Mouse (Mus musculus): ENCODE results near the gene Spon1. TPM values are rescaled to one million over a fixed set of nuclear protein-coding genes. Genes with fewer than 3 reads are reported as not detected.

The Spon1 gene
- polyA plus RNA-seq, 1 experiment from 2014 or later: 3.2 TPM

DNA sequence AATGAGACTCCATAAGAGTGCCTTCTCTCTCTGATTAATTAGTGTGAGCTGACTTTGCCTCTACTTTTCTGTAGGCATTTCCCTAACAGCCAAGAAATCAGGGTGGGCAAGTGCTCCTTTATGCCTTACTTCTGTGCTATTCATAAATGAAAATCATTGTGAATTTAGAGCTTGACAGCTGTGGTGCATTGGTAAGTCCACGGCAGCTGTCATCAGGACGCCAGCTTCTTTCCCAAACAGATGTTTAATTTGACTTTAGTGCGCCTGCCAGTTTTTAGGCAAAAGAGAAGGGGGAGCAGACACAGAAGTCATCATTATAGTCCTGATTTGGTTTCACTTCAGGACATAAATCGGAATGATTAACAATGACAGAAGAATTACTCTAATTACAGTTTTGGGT lies 84.6 kb downstream of the Spon1 start:
- Histone ChIP-seq H3K4me1 (replicated peaks; ENCODE audit: control insufficient read depth, insufficient read depth, low read length) (no peaks in the 10 kb centered on the region), H3K36me3 (ENCODE audit: control insufficient read depth, insufficient read depth) (no peaks in the 10 kb centered on the region), H3K4me2 (replicated peaks; ENCODE audit: low read depth) (no peak overlapping the region)

DNA sequence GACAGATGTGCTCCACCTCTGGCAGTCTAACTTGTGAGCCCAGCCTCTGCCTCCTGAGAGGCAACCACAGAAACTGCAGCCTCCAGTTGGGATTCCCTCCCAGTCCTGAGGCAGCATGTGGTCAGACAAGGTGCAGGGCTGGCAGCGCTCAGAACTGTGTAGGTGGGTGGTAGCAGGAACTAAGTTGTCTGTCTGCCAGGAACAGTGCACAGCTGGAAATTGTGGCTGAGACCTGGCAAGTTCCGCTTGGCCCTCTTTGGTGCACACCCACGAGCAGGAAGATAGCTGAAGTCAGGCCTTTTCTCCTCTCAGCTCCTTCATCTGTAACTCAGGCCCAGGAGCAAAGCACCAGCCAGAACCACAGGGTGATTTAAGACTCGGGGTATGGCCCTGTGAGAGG lies 89.6 kb downstream of the Spon1 start:
- no peaks in the 10 kb centered on the region for H3K9me3 ChIP-seq (ENCODE audit: control insufficient read depth)
- H3K4me3 ChIP-seq (ENCODE audit: low read depth, low read length): no peak overlapping the region
- H3K4me2 ChIP-seq (replicated peaks; ENCODE audit: low read depth): no peak overlapping the region
- H3K27me3 ChIP-seq (replicated peaks; ENCODE audit: control insufficient read depth, insufficient read depth, low read length): no peaks in the 10 kb centered on the region
- no peaks in the 10 kb centered on the region for H3K36me3 ChIP-seq (ENCODE audit: control insufficient read depth, insufficient read depth)
- no peak for ATAC-seq
- H3K27ac ChIP-seq (ENCODE audit: low read depth, low read length): no peak overlapping the region
- H3K4me1 ChIP-seq (replicated peaks; ENCODE audit: control insufficient read depth, insufficient read depth, low read length): no peaks in the 10 kb centered on the region
- H3K9ac ChIP-seq (ENCODE audit: low read depth, low read length): no peak overlapping the region
- 75% methylated on average over 4 of the region's 4 CpGs for WGBS
- TF ChIP-seq CTCF (IDR thresholded peaks at IDR 0.05; ENCODE audit: low read depth): no peak

More for the DNA sequence above, 84.6 kb downstream of the Spon1 start:
- H3K9me3 ChIP-seq (ENCODE audit: control insufficient read depth): no peaks in the 10 kb centered on the region
- no peak overlapping the region for H3K27ac ChIP-seq (ENCODE audit: low read depth, low read length)
- H3K27me3 ChIP-seq (replicated peaks; ENCODE audit: control insufficient read depth, insufficient read depth, low read length): no peaks in the 10 kb centered on the region
- no peak for TF ChIP-seq CTCF (IDR thresholded peaks at IDR 0.05; ENCODE audit: low read depth)
- ATAC-seq: no peak
- no peak overlapping the region for H3K9ac ChIP-seq (ENCODE audit: low read depth, low read length)
- WGBS: 44% methylated on average over 4 of the region's 4 CpGs
- no peak overlapping the region for H3K4me3 ChIP-seq (ENCODE audit: low read depth, low read length)

DNA sequence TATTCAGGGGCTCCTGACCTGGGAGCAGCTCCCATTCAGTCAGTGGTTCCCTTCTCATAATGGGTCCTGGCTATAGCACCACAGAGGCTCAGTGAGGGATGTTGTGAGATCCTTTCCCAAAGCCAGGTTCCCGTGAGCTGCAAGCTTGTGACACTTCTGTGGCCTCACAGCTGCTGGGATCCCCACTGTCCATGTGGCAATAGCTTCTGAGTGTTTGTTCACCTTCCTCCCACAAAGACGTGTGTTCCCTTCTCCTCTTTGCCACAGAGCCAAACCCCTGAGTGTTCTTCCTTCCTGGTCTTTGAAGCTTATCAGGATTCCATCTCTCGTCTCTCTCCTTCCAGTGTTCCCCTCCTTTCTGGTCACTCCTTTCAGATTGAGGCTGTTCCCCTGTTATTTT lies 90.3 kb downstream of the Spon1 start:
- ATAC-seq: no peak
- H3K27me3 ChIP-seq (replicated peaks; ENCODE audit: control insufficient read depth, insufficient read depth, low read length): no peaks in the 10 kb centered on the region
- H3K4me1 ChIP-seq (replicated peaks; ENCODE audit: control insufficient read depth, insufficient read depth, low read length): no peaks in the 10 kb centered on the region
- H3K9me3 ChIP-seq (ENCODE audit: control insufficient read depth): no peaks in the 10 kb centered on the region
- H3K36me3 ChIP-seq (ENCODE audit: control insufficient read depth, insufficient read depth): no peaks in the 10 kb centered on the region
- 52% methylated on average over 3 of the region's 3 CpGs for WGBS
- no peak overlapping the region for H3K4me2 ChIP-seq (replicated peaks; ENCODE audit: low read depth)
- TF ChIP-seq CTCF (IDR thresholded peaks at IDR 0.05; ENCODE audit: low read depth): no peak
- H3K9ac ChIP-seq (ENCODE audit: low read depth, low read length): no peak overlapping the region
- no peak overlapping the region for H3K4me3 ChIP-seq (ENCODE audit: low read depth, low read length)
- no peak overlapping the region for H3K27ac ChIP-seq (ENCODE audit: low read depth, low read length)

DNA sequence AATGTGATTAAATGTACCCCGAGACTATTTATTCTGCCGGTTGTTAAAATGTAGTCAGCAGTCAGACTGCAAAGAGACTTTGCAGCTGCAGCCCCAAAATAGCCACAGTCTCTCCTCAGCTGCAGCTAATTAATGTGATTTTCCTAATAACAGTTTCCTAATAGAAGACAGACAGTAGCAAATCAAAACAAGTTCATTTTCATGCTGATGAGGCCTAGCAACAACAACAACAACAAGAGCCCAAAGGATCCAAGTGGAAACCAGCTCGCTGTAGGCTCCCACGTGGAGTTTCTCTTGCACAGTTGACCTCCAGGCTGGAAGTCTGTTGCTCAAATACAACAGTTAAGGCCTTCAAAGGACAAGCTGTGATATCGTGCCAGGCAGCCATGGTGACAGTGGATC lies 93.7 kb downstream of the Spon1 start:
- no peak overlapping the region for H3K4me2 ChIP-seq (replicated peaks; ENCODE audit: low read depth)
- TF ChIP-seq CTCF (IDR thresholded peaks at IDR 0.05; ENCODE audit: low read depth): no peak
- H3K36me3 ChIP-seq (ENCODE audit: control insufficient read depth, insufficient read depth): no peaks in the 10 kb centered on the region
- ATAC-seq: no peak
- no peak overlapping the region for H3K9ac ChIP-seq (ENCODE audit: low read depth, low read length)
- no peak overlapping the region for H3K27ac ChIP-seq (ENCODE audit: low read depth, low read length)
- H3K4me3 ChIP-seq (ENCODE audit: low read depth, low read length): no peak overlapping the region
- WGBS: 81% methylated on average over 5 of the region's 5 CpGs
- H3K9me3 ChIP-seq (ENCODE audit: control insufficient read depth): no peaks in the 10 kb centered on the region
- H3K27me3 ChIP-seq (replicated peaks; ENCODE audit: control insufficient read depth, insufficient read depth, low read length): no peaks in the 10 kb centered on the region
- no peaks in the 10 kb centered on the region for H3K4me1 ChIP-seq (replicated peaks; ENCODE audit: control insufficient read depth, insufficient read depth, low read length)

DNA sequence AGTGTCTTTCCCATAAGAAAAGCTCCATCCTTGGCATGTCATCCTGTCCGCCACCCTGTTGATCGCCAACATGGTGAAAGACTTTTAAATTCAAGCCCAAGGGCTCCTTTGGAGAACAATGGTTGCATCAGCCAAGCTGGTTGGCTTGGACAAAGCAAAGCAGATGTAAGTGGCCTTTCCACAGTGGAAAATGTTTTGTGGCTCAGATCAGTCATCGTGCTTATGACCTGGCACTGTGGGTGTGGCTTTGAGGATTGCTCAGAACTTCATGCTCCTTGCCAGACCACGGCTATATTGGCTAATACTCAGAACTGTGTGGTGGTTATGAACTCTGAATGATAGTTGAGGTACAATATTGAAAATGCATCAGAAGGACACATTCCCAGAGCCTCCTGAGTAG lies 96.2 kb downstream of the Spon1 start:
- WGBS: 90% methylated on average over 4 of the region's 4 CpGs
- no peak for ATAC-seq
- Histone ChIP-seq H3K27ac (ENCODE audit: low read depth, low read length) (no peak overlapping the region), H3K4me1 (replicated peaks; ENCODE audit: control insufficient read depth, insufficient read depth, low read length) (no peaks in the 10 kb centered on the region), H3K9ac (ENCODE audit: low read depth, low read length) (no peak overlapping the region), H3K4me2 (replicated peaks; ENCODE audit: low read depth) (no peak overlapping the region), H3K4me3 (ENCODE audit: low read depth, low read length) (no peak overlapping the region), H3K36me3 (ENCODE audit: control insufficient read depth, insufficient read depth) (no peaks in the 10 kb centered on the region), H3K27me3 (replicated peaks; ENCODE audit: control insufficient read depth, insufficient read depth, low read length) (no peaks in the 10 kb centered on the region), H3K9me3 (ENCODE audit: control insufficient read depth) (no peaks in the 10 kb centered on the region)
- no peak for TF ChIP-seq CTCF (IDR thresholded peaks at IDR 0.05; ENCODE audit: low read depth)

DNA sequence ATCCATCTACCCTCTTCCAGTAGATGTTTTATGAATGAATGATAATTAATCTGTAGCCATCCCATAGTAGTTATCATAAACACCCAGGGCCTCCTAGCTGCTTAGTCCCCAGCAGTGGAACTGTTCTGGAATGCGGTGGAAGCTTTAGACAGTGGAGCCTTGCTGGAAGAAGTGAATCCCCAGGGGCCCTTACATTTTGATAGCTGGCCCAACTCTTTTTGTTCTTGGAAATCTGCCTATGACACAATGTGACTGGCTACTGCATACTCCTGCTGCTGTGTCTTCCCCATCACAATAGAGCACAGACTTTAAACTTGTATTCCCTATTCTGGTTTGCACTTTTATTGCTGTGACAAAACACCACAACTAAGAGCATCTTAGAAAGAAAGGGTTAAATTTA lies 107.0 kb downstream of the Spon1 start:
- no peaks in the 10 kb centered on the region for H3K9me3 ChIP-seq (ENCODE audit: control insufficient read depth)
- H3K9ac ChIP-seq (ENCODE audit: low read depth, low read length): no peak overlapping the region
- WGBS: 85% methylated on average over 1 of the region's 1 CpGs
- TF ChIP-seq CTCF (IDR thresholded peaks at IDR 0.05; ENCODE audit: low read depth): no peak
- H3K4me2 ChIP-seq (replicated peaks; ENCODE audit: low read depth): no peak overlapping the region
- no peak overlapping the region for H3K27ac ChIP-seq (ENCODE audit: low read depth, low read length)
- H3K4me1 ChIP-seq (replicated peaks; ENCODE audit: control insufficient read depth, insufficient read depth, low read length): no peaks in the 10 kb centered on the region
- H3K36me3 ChIP-seq (ENCODE audit: control insufficient read depth, insufficient read depth): no peaks in the 10 kb centered on the region
- H3K4me3 ChIP-seq (ENCODE audit: low read depth, low read length): no peak overlapping the region
- no peak for ATAC-seq
- no peaks in the 10 kb centered on the region for H3K27me3 ChIP-seq (replicated peaks; ENCODE audit: control insufficient read depth, insufficient read depth, low read length)

DNA sequence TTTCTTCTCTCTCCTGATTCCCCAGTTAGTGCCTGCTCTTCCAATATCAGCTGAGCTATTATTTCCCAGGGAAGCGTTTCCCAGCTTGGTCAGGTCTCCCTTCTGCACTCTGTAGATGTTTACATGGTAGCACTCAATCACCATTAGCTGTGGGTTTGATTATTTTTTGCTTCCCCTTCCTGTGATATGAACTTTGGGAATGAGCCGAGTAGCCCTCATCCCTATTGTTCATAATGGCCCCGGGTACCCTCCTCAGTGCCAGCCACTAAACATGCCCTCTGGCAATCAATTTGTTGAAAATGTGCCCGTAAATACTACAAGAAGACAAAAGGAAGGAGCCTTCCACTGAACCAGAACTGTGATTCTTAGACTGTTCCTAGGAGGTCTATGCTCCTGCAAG lies 111.7 kb downstream of the Spon1 start:
- Histone ChIP-seq H3K9me3 (ENCODE audit: control insufficient read depth) (no peaks in the 10 kb centered on the region), H3K27me3 (replicated peaks; ENCODE audit: control insufficient read depth, insufficient read depth, low read length) (no peaks in the 10 kb centered on the region), H3K4me2 (replicated peaks; ENCODE audit: low read depth) (no peak overlapping the region), H3K9ac (ENCODE audit: low read depth, low read length) (no peak overlapping the region), H3K4me1 (replicated peaks; ENCODE audit: control insufficient read depth, insufficient read depth, low read length) (no peaks in the 10 kb centered on the region), H3K36me3 (ENCODE audit: control insufficient read depth, insufficient read depth) (no peaks in the 10 kb centered on the region), H3K4me3 (ENCODE audit: low read depth, low read length) (no peak overlapping the region), H3K27ac (ENCODE audit: low read depth, low read length) (no peak overlapping the region)
- no peak for TF ChIP-seq CTCF (IDR thresholded peaks at IDR 0.05; ENCODE audit: low read depth)
- ATAC-seq: no peak
- WGBS: 82% methylated on average over 4 of the region's 4 CpGs

All from intestine, postnatal 0 days (tissue).